Mouse (Mus musculus) forebrain, embryonic 13.5 days (tissue): ENCODE measurements around the gene Vamp8. TPM values are rescaled to one million over a fixed set of nuclear protein-coding genes. Genes with fewer than 3 reads are reported as not detected.

Source experiments
- ATAC-seq: fragments of 200-750 bp; cut with Nextera tagmentation; 2 replicates; pipeline ENCODE4 v1.8.0; 2017
- H3K27ac ChIP-seq: fragments of 300-500 bp; sonication (generic); 2 replicates; pipeline ENCODE4 v1.5.1; 2015; ENCODE audit warnings: inconsistent platforms, mild to moderate bottlenecking, moderate library complexity
- H3K27me3 ChIP-seq: fragments of 300-500 bp; sonication (generic); 2 replicates; pipeline ENCODE4 v1.6.1; 2015; ENCODE audit warnings: mild to moderate bottlenecking, inconsistent platforms
- H3K36me3 ChIP-seq: fragments of 300-500 bp; sonication (generic); 2 replicates; pipeline ENCODE4 v1.6.1; 2015; ENCODE audit warnings: mild to moderate bottlenecking, inconsistent platforms; ENCODE audit not compliant: poor library complexity, severe bottlenecking
- H3K4me1 ChIP-seq: fragments of 300-500 bp; sonication (generic); 2 replicates; pipeline ENCODE4 v1.6.1; 2015; ENCODE audit warnings: inconsistent platforms
- H3K4me2 ChIP-seq: fragments of 300-500 bp; sonication (generic); 2 replicates; pipeline ENCODE4 v1.6.1; 2015; ENCODE audit warnings: inconsistent platforms, mild to moderate bottlenecking, moderate library complexity
- H3K4me3 ChIP-seq: fragments of 300-500 bp; sonication (generic); 2 replicates; pipeline ENCODE4 v1.5.1; 2015; ENCODE audit warnings: mild to moderate bottlenecking, inconsistent platforms
- H3K9ac ChIP-seq: fragments of 300-500 bp; sonication (generic); 2 replicates; pipeline ENCODE4 v1.6.1; 2015; ENCODE audit warnings: mild to moderate bottlenecking, inconsistent platforms
- H3K9me3 ChIP-seq: fragments of 300-500 bp; sonication (generic); replicated peaks from 2 replicates; pipeline ENCODE4 v1.6.1; 2016; ENCODE audit warnings: inconsistent platforms
- WGBS: fragments of 180-500 bp; shearing (Covaris S2); methylation state at CpG from one replicate; pipeline ENCODE4 v1.1.7; 2015; 5-methylcytosine and 5-hydroxymethylcytosine counted together
- polyA plus RNA-seq: library from polyadenylated mRNA; unstranded; fragments of >200 nt; fragmentation: Nextera tagmentation; extraction: Ambion mirVana; gene quantifications from 2 replicates; pipeline ENCODE4 v1.2.1, GENCODE M21; 2015

Gene Vamp8
- polyA plus RNA-seq, 1 experiment from 2014 or later: 16.8 TPM

GRCm38 (mm10) chr6:72345074-72345567 is 45.4 kb downstream of the Vamp8 start, which contains the start of gene Usp39:
Gene Usp39 (minus strand): TSS chr6:72345184.
- no peaks in the 10 kb centered on the region for H3K9me3 ChIP-seq
- H3K4me1 ChIP-seq: peaks cover 51% of the 10 kb centered on the region
- peak within 1 kb of the TSS; percentile 89 for H3K4me2 ChIP-seq
- peak within 1 kb of the TSS; percentile 91 for H3K9ac ChIP-seq
- no peaks in the 10 kb centered on the region for H3K27me3 ChIP-seq
- H3K36me3 ChIP-seq: peaks cover 25% of the 10 kb centered on the region
- peak within 1 kb of the TSS; percentile 93 for H3K4me3 ChIP-seq
- WGBS: under 1% methylated on average over 30 of the region's 30 CpGs
- no peak within 1 kb of the TSS; the same call in 1 of the 2 replicates for H3K27ac ChIP-seq
- ATAC-seq: peak; percentile 87

DNA sequence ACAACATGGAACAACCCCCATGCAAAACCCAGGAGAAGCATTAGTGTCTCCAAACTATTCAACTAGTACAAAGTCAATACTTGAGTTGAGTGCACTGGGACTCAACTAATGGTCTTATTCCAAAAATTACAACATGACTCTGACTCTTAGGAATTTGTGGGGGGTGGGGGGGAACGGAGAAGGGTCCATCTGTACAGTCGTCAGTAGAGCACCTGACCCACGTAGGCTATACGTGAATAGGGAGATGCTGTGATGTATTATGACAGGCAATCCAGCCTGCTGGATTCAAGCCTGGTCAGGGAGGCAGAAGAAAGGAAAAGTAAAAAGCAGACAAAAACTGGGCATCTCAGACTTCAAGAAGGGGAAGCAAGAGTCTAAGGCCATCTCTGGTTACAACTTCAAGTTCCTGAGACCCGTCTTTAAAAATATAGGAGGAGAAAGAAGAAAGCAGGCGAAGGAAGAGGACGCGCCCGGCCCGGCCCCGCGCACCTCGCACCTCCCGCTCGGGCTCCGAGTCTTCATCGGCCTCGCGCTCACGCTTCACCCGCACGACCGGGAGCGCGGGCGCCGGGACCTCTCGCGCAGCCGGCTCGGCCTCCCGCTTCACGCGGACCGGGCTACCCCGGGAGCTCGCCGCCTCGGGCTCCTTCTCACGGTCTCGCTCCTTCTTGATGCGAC is 46.0 kb downstream of the Vamp8 start:
- peak overlapping the region; percentile 91 for H3K9ac ChIP-seq
- peak overlapping the region; percentile 93 for H3K4me3 ChIP-seq
- no peaks in the 10 kb centered on the region for H3K9me3 ChIP-seq
- H3K36me3 ChIP-seq: peaks cover 24% of the 10 kb centered on the region
- H3K27ac ChIP-seq: no peak overlapping the region; the same call in 1 of the 2 replicates
- peak overlapping the region; percentile 89 for H3K4me2 ChIP-seq
- H3K27me3 ChIP-seq: no peaks in the 10 kb centered on the region
- H3K4me1 ChIP-seq: peaks cover 49% of the 10 kb centered on the region
- under 1% methylated on average over 42 of the region's 42 CpGs for WGBS
- ATAC-seq: no peak; the same call in none of the 2 replicates

DNA sequence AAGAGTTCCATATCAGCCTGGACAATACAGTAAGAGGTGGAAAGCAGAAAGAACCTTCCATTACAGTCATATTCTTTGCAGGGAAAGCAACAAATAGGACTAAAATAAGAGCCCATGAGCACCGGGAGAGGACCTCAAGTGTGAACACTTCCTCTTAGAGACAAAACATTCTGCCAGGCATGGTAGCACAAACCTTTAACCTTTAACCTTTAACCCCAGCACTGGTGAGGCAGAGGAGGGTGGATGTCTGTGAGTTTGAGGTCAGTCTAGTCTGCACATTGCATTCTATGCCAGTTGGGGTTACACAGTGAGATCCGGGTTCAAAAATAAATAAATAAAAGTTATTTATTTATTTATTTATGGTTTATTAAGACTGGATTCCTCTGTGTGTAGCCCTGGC is 50.0 kb downstream of the Vamp8 start:
- ATAC-seq: no peak
- H3K4me1 ChIP-seq: peaks cover 18% of the 10 kb centered on the region
- H3K36me3 ChIP-seq: peaks cover 54% of the 10 kb centered on the region

More for the DNA sequence above, 50.0 kb downstream of the Vamp8 start:
- Histone ChIP-seq H3K4me3 (no peak overlapping the region), H3K9me3 (no peaks in the 10 kb centered on the region), H3K9ac (no peak overlapping the region), H3K27me3 (no peaks in the 10 kb centered on the region), H3K27ac (no peak overlapping the region), H3K4me2 (no peak overlapping the region)
- 85% methylated on average over 2 of the region's 2 CpGs for WGBS

Other genes starting within 250 kb of the Vamp8 start
- gene Atoh8, start 155.1 kb downstream of the Vamp8 start, polyA plus RNA-seq: 2.9 and 4.5 TPM in 2 replicates
- gene Sftpb, start 86.1 kb downstream of the Vamp8 start, polyA plus RNA-seq: not detected in 2 replicates
- 61.9 and 64.8 TPM in 2 replicates for gene Usp39, start 45.5 kb downstream of the Vamp8 start, polyA plus RNA-seq
- 27.2 and 28.2 TPM in 2 replicates for gene 0610030E20Rik, start 43.4 kb downstream of the Vamp8 start, polyA plus RNA-seq
- gene Tmem150a, start 35.3 kb downstream of the Vamp8 start, polyA plus RNA-seq: 6.9 and 7.3 TPM in 2 replicates
- 122 and 125 TPM in 2 replicates for gene Rnf181, start 23.7 kb downstream of the Vamp8 start, polyA plus RNA-seq
- gene Vamp5, start 10.2 kb downstream of the Vamp8 start, polyA plus RNA-seq: 7.0 and 10.1 TPM in 2 replicates
- 12.7 and 13.8 TPM in 2 replicates for gene Ggcx, start 23.6 kb upstream of the Vamp8 start, polyA plus RNA-seq
- 402 and 460 TPM in 2 replicates for gene Mat2a, start 48.9 kb upstream of the Vamp8 start, polyA plus RNA-seq
- 0.62 and 0.89 TPM in 2 replicates for gene Sh2d6, start 131.0 kb upstream of the Vamp8 start, polyA plus RNA-seq
- gene Capg, start 153.7 kb upstream of the Vamp8 start, polyA plus RNA-seq: 4.7 and 4.8 TPM in 2 replicates
- gene Elmod3, start 207.7 kb upstream of the Vamp8 start, polyA plus RNA-seq: 14.1 and 14.8 TPM in 2 replicates
- gene Retsat, start 207.8 kb upstream of the Vamp8 start, polyA plus RNA-seq: 3.6 and 5.5 TPM in 2 replicates
- gene Tgoln1, start 226.3 kb upstream of the Vamp8 start, polyA plus RNA-seq: 28.8 and 32.0 TPM in 2 replicates